Mouse (Mus musculus) ES-Bruce4 (cell line): ENCODE results near the gene Myo1d.

Experiments used
- CTCF ChIP-seq: IDR thresholded peaks from one replicate; pipeline ENCODE4 v1.8.1; 2011; ENCODE audit warnings: low read depth, low read length
- EP300 ChIP-seq: IDR thresholded peaks from 2 replicates; pipeline ENCODE4 v1.6.1; 2011; ENCODE audit warnings: low read depth, low read length; ENCODE audit not compliant: insufficient read depth
- POLR2A ChIP-seq: IDR thresholded peaks from one replicate; pipeline ENCODE4 v1.8.1; 2011; ENCODE audit warnings: low read length; ENCODE audit not compliant: insufficient read depth

DNA sequence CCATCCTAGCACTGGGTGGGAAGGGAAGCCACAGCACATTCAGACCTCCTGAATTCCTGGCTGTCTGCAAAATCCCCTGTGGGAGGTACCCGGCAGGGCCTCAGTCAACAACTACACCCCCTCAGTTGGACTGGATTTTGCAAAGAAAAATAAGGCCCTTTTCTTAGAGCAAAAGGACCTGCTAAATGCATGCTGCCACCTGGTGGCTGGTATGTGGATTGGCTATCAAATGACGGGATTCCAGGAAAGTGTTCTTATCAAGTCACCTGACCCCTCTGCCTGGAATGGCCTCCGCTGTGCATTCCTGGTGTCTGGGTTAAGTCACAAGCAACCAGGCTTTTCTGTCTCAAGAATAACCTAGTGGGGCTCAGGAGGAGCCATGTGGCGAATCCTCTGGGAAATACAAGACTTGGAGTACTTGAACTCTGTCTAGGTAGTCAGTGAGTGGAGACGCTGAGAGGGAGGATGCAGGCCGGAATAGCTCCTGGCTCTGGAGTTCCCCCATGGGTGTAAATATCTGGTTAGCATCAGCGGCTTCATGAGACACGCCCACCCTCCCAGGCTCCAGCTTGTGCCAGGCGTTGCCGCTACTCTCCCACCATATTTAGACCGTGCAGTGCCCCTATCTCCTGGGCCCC lies 38.4 kb upstream of the Myo1d start:
- TF ChIP-seq EP300 (peak; percentile 74), CTCF (peak; percentile 26), POLR2A (no peak)
